Mouse (Mus musculus) liver, embryonic 12.5 days (tissue): ENCODE measurements around the gene Msi1. TPM values are rescaled to one million over a fixed set of nuclear protein-coding genes. Genes with fewer than 3 reads are reported as not detected.

Experiments
- ATAC-seq: fragments of 200-750 bp; cut with Nextera tagmentation; 2 replicates; pipeline ENCODE4 v1.8.0; 2017; ENCODE audit warnings: moderate number of reproducible peaks, mild to moderate bottlenecking, moderate library complexity
- H3K27ac ChIP-seq: fragments of 300-500 bp; sonication (generic); 2 replicates; pipeline ENCODE4 v1.5.1; 2016; ENCODE audit warnings: mild to moderate bottlenecking
- H3K27me3 ChIP-seq: fragments of 300-500 bp; sonication (generic); replicated peaks from 2 replicates; pipeline ENCODE4 v1.6.1; 2016; ENCODE audit warnings: mild to moderate bottlenecking, moderate library complexity
- H3K36me3 ChIP-seq: fragments of 300-500 bp; sonication (generic); 2 replicates; pipeline ENCODE4 v1.6.1; 2016; ENCODE audit warnings: mild to moderate bottlenecking, moderate library complexity
- H3K4me1 ChIP-seq: fragments of 300-500 bp; sonication (generic); 2 replicates; pipeline ENCODE4 v1.6.1; 2016
- H3K4me2 ChIP-seq: fragments of 300-500 bp; sonication (generic); 2 replicates; pipeline ENCODE4 v1.6.1; 2016; ENCODE audit warnings: mild to moderate bottlenecking, moderate library complexity
- H3K4me3 ChIP-seq: fragments of 300-500 bp; sonication (generic); 2 replicates; pipeline ENCODE4 v1.5.1; 2016; ENCODE audit warnings: mild to moderate bottlenecking, moderate library complexity
- H3K9ac ChIP-seq: fragments of 300-500 bp; sonication (generic); 2 replicates; pipeline ENCODE4 v1.6.1; 2016; ENCODE audit warnings: mild to moderate bottlenecking, moderate library complexity
- H3K9me3 ChIP-seq: fragments of 300-500 bp; sonication (generic); replicated peaks from 2 replicates; pipeline ENCODE4 v1.6.1; 2016; ENCODE audit warnings: mild to moderate bottlenecking, moderate library complexity
- WGBS: fragments of 180-500 bp; shearing (Covaris S2); methylation state at CpG from one replicate; pipeline ENCODE4 v1.1.7; 2016; ENCODE audit not compliant: insufficient replicate concordance; 5-methylcytosine and 5-hydroxymethylcytosine counted together
- polyA plus RNA-seq: library from polyadenylated mRNA; unstranded; fragments of >200 nt; fragmentation: Nextera tagmentation; extraction: Ambion mirVana; gene quantifications from 2 replicates; pipeline ENCODE4 v1.2.1, GENCODE M21; 2016

The Msi1 gene
- polyA plus RNA-seq, 1 experiment from 2014 or later = 2.5 TPM

DNA sequence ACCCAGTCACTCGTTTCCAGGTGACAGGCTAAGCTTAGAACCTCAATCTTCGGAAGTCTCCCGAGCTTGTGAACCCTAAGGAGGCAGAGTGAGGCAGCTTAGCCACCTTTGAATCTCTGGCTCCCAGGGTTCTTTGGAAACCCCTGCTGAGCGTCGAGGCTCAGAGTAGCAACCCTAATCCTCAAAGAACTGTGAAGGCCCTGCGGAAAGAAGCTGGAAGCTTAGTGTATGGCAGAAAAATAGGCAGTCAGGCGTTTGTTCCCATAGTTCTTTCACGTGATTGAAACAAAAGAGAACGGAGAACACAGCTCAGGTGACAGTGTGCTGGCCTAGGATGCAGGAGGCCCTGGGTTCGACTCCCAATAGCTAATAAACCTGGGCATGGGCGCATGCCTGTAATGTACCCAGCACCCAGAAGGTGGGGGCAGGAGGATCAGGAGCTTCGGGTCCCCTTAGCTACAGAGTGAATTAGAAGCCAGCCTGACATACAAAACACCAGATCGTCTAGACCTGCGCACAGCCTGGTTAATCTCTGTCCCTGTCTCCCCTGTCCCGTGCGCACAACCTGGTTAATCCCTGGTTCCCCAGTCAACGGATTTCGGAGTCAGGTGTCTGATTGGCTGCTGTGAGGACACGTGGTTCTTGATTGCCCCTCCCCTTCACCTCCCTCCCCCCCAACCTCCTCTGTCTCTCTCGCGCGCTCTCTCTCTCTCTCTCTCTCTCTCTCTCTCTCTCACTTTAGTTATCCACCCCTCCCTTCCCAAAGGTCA lies 46.1 kb downstream of the Msi1 start:
- H3K27ac ChIP-seq = no peak overlapping the region
- H3K36me3 ChIP-seq = peaks cover 7% of the 10 kb centered on the region
- WGBS = 15% methylated on average over 22 of the region's 22 CpGs
- peak overlapping the region; percentile 34 for H3K4me3 ChIP-seq
- H3K27me3 ChIP-seq = peaks cover 18% of the 10 kb centered on the region
- no peaks in the 10 kb centered on the region for H3K9me3 ChIP-seq
- peaks cover 40% of the 10 kb centered on the region for H3K4me1 ChIP-seq
- peak; percentile 70 for ATAC-seq
- peak overlapping the region; percentile 62 for H3K4me2 ChIP-seq
- H3K9ac ChIP-seq = peak overlapping the region; percentile 50

DNA sequence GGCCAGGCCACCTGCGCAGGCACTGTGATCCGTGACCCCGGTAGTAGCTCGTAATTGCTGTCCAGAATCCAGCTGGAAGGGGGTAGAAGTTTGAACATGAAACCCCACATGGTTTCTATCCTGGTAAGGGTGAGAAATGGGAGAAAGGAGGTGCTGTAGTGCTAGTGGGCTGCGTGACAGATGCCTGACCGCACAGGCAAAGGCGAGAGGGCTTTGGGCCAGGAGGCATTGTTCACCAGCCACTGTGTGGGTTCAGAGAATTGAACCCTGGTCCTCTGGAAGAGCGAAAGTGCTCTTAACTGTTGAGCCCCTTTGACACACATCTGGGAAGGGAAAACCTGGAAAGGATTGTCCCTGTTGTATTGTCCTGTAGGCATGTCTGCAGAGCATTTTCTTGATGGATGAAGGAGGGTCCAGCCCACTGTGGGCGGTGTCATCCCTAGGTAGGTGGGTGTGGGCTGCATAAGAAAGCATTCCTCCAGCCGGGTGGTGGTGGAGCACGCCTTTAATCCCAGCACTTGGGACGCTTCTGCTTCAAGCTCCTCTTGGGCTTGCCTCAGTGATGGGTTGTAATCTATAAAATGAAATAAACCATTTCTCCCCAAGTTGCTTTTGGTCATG lies 46.8 kb downstream of the Msi1 start:
- Histone ChIP-seq H3K4me1 (peaks cover 35% of the 10 kb centered on the region), H3K4me2 (peak overlapping the region; percentile 62), H3K9me3 (no peaks in the 10 kb centered on the region), H3K4me3 (peak overlapping the region; percentile 34), H3K36me3 (peaks cover 7% of the 10 kb centered on the region), H3K27ac (no peak overlapping the region), H3K27me3 (peaks cover 15% of the 10 kb centered on the region), H3K9ac (peak overlapping the region; percentile 50)
- ATAC-seq = peak; percentile 44
- WGBS = 30% methylated on average over 12 of the region's 12 CpGs

DNA sequence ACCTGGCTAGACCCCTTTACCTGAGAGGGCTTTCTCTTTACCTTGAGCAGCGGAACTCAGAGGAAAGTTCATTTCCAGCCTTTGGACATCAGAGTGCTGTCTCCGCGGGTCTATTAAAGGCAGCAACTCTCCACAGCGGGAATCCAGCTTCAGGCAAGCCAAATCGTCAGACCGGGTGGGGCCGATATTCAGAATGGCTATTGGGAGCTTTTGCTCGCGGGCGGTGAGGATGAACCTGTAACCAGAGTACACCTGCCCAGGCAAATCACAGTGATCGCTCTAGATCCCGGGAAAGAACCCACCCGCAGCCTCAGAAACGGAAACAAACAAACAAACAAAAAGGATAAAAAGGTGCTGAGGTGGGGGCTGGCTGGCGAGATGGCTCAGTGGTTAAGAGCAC lies 50.2 kb downstream of the Msi1 start:
- H3K9ac ChIP-seq = no peak overlapping the region
- H3K27ac ChIP-seq = no peak overlapping the region
- no peak for ATAC-seq
- peaks cover 13% of the 10 kb centered on the region for H3K36me3 ChIP-seq
- peaks cover 15% of the 10 kb centered on the region for H3K27me3 ChIP-seq
- H3K4me2 ChIP-seq = peak overlapping the region; percentile 58
- no peaks in the 10 kb centered on the region for H3K9me3 ChIP-seq
- 67% methylated on average over 15 of the region's 15 CpGs for WGBS
- no peak overlapping the region for H3K4me3 ChIP-seq
- H3K4me1 ChIP-seq = peaks cover 34% of the 10 kb centered on the region

DNA sequence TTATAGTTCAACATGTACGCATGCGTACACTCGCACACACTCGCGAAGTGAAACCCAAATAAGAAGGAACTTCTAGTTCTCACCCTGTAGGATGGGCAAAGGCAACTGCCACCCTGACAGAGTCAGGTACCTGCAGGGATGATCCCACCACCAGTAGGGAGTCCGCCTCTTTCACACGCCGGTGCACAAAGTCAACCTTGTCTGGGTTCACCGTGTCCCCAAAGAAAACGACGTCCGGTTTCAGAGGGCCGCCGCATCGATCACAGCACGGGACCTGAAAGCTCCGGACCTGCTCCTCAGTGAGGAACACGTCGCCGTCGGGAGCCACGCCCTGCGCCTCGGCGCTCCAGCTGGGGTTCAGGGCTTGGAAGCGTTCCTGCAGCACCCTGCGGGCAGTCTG lies 50.7 kb downstream of the Msi1 start:
- 32% methylated on average over 27 of the region's 27 CpGs for WGBS
- H3K27me3 ChIP-seq = peaks cover 10% of the 10 kb centered on the region; the same call in 1 of the 2 replicates
- peaks cover 38% of the 10 kb centered on the region for H3K4me1 ChIP-seq
- peak overlapping the region; percentile 46; the same call in 1 of the 2 replicates for H3K9ac ChIP-seq
- H3K4me2 ChIP-seq = peak overlapping the region; percentile 58
- no peak for ATAC-seq
- H3K4me3 ChIP-seq = peak overlapping the region; percentile 32
- no peaks in the 10 kb centered on the region for H3K9me3 ChIP-seq
- peaks cover 13% of the 10 kb centered on the region for H3K36me3 ChIP-seq
- H3K27ac ChIP-seq = no peak overlapping the region

DNA sequence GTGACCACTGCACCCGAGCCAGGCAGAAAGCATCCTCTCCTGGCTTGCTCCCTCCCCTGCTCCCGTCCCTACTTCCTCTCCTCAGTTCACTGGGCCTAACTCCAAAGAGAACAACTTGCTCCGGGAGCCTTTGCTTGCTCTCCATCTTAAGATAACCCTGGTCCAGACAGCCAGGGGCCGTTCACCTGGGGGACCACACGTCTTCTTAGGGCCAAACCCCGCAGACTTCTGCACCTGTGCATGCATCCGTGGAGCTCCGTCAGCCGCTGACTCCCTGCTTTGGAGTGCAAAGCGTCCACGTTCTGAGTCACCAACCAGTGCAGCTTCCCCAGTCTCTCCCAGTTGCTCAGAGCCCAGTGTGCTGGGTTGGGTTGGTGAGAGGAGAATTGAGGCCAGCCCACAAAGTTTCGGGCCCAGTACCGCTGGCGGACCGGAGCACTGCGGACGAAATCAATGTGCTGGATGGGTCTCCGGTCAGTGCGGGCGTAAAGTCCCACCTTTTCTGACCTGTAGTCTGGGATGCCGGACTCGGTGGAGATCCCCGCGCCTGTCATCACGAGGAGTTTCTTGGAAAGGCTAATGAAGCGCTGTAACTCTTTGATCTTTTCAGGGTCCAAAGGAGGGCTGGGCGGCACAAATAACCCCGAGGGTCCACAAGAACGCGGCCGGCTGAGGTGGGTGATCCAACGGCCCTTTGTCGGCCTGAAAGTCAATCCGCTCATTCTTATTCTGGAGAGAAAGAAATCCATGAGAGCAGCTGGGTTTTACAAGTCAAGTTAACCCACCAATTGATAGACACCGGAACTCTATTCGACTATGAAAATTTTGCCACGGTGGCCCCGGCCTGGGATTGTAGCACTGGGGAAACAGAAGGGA lies 53.2 kb downstream of the Msi1 start:
- H3K4me2 ChIP-seq = no peak overlapping the region
- H3K9ac ChIP-seq = no peak overlapping the region
- H3K27ac ChIP-seq = no peak overlapping the region
- no peak overlapping the region for H3K4me3 ChIP-seq
- peaks cover 27% of the 10 kb centered on the region for H3K4me1 ChIP-seq
- no peaks in the 10 kb centered on the region for H3K9me3 ChIP-seq
- ATAC-seq = no peak
- WGBS = 65% methylated on average over 38 of the region's 38 CpGs
- H3K36me3 ChIP-seq = peaks cover 13% of the 10 kb centered on the region
- 0 out of 2 replicates have a peak, but pooled peaks cover 7% of the 10 kb centered on the region for H3K27me3 ChIP-seq

DNA sequence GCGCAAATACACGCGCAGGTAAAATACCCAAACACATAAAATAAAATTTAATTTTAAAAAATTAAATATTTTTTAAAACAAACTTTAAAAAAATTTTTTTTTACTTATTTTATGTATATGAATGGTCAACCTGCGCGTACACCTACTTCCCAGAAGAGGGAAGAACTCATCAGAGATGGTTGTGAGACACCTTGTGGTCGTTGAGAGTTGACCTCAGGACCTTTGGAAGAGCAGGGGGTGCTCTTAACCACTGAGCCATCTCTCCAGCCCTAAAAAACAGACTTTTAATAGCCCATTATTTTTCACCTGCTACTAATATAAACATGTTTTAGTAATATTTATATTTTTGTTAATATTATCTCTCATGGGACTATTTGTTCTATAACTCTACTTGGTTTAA lies 54.0 kb downstream of the Msi1 start:
- Histone ChIP-seq H3K4me2 (peak overlapping the region; percentile 79; the same call in 1 of the 2 replicates), H3K27ac (no peak overlapping the region), H3K9ac (no peak overlapping the region), H3K9me3 (no peaks in the 10 kb centered on the region), H3K36me3 (peaks cover 13% of the 10 kb centered on the region), H3K4me1 (peaks cover 28% of the 10 kb centered on the region), H3K27me3 (0 out of 2 replicates have a peak, but pooled peaks cover 7% of the 10 kb centered on the region), H3K4me3 (no peak overlapping the region)
- 50% methylated on average over 6 of the region's 6 CpGs for WGBS
- no peak for ATAC-seq

DNA sequence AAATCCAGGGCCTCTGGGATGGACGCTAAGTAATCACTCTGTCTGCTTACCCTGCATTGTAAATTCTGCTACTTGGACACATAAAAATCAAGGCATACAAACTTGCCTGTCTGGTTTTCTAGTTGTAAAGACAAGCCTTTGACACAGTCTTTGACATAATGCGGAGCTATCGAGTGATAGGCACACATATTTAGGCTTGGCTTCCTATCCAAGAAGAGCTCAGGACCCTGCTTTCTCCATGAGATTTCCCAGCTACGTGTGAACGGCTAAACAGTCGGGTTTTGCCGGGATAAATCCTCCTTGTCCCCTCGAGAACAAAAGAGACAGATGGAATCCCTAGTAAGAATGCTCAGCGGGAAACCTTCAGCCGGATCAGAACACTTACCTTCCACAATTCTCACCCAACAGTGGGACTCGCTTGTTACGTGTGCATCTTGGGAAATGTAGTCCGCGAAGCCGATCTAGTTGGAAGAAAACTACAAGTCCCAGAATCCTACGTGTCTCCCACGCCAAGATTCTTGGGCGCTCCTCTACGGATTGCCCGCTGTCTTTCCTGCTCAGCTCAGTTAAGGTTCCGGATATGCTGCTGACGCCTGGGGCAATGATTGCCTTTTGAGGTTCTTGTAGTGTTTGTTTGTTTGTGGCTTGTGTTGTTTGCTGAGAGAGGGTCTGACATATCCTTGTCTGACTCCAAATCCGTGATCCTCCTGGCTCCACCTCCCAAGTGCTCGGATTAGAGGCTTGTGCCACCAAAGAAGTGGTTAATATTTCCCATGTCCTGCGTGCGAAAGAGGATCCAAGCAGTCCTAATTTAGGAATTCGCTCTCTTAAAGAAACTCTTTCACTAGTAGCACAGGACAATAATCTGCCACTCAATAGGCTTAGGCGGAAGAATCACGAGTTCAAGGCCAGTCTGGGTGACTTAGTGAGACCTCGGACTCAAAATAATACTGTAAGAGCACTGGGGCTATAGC lies 54.8 kb downstream of the Msi1 start, which contains the start of gene Sirt4:
Gene Sirt4 (minus strand): TSS at position 779 of the 974 bp plus-strand sequence.
- Histone ChIP-seq H3K9ac (peak within 1 kb of the TSS; percentile 72), H3K27ac (peak within 1 kb of the TSS; percentile 64), H3K36me3 (peaks cover 13% of the 10 kb centered on the region), H3K4me3 (peak within 1 kb of the TSS; percentile 57), H3K27me3 (0 out of 2 replicates have a peak, but pooled peaks cover 7% of the 10 kb centered on the region), H3K9me3 (no peaks in the 10 kb centered on the region), H3K4me2 (peak within 1 kb of the TSS; percentile 79), H3K4me1 (peaks cover 35% of the 10 kb centered on the region)
- 6% methylated on average over 30 of the region's 30 CpGs for WGBS
- peak; percentile 86 for ATAC-seq

DNA sequence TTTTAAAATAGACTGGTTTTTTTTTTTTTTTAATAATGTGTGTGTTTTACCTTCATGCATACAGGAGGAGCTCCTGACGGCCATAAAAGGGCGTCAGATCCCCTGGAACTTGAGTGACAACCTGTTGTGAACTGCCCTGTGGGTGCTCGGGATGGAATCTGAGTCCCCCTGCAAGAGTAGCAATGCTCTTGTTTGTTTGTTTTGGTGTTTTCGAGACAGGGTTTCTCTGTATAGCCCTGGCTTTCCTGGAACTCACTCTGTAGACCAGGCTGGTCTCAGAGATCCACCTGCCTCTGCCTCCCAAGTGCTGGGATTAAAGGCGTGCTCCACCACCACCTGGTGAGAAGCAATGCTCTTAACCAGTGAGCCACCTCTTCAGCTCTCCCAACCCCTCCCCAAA lies 55.6 kb downstream of the Msi1 start:
- peak overlapping the region; percentile 72 for H3K9ac ChIP-seq
- peak overlapping the region; percentile 49; the same call in 1 of the 2 replicates for H3K27ac ChIP-seq
- 0 out of 2 replicates have a peak, but pooled peaks cover 7% of the 10 kb centered on the region for H3K27me3 ChIP-seq
- no peak for ATAC-seq
- H3K9me3 ChIP-seq = no peaks in the 10 kb centered on the region
- peaks cover 33% of the 10 kb centered on the region for H3K4me1 ChIP-seq
- H3K4me2 ChIP-seq = peak overlapping the region; percentile 79
- WGBS = 58% methylated on average over 5 of the region's 5 CpGs
- peak overlapping the region; percentile 57 for H3K4me3 ChIP-seq
- 0 out of 2 replicates have a peak, but pooled peaks cover 6% of the 10 kb centered on the region for H3K36me3 ChIP-seq

DNA sequence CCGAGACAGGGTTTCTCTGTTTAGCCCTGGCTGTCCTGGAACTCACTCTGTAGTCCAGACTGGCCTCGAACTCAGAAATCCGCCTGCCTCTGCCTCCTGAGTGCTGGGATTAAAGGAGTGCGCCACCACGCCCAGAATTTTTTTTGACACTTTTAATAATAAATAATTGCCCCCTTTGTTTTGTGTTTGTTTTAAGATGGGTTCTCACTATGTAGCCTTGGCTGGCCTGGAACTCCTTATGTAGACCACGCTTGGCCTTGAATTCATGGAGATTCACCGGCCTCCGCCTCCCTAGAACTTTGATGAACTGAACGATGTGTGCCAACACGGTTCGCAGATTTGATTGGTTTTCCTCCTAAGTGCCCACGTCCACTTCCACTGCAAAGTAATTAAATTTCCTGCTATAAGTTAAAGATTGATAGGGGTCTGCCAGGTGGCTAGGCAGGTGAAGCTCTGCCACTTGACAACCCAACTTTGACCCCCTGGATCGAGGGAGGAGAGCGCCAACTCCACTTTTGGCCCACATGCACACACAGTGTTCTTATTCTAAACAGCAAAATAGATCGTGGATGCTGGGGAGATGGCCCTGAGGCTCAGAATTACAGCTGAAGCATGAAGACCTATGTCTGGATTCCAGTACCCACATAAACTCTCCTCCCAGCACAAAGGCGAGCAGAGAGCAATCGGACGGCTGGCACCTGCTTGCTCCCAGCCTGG lies 56.2 kb downstream of the Msi1 start:
- H3K9me3 ChIP-seq = no peaks in the 10 kb centered on the region
- 85% methylated on average over 18 of the region's 18 CpGs for WGBS
- 0 out of 2 replicates have a peak, but pooled peaks cover 6% of the 10 kb centered on the region for H3K36me3 ChIP-seq
- no peak for ATAC-seq
- H3K27ac ChIP-seq = no peak overlapping the region
- 0 out of 2 replicates have a peak, but pooled peaks cover 7% of the 10 kb centered on the region for H3K27me3 ChIP-seq
- no peak overlapping the region for H3K9ac ChIP-seq
- H3K4me2 ChIP-seq = no peak overlapping the region
- peaks cover 30% of the 10 kb centered on the region for H3K4me1 ChIP-seq
- H3K4me3 ChIP-seq = no peak overlapping the region

DNA sequence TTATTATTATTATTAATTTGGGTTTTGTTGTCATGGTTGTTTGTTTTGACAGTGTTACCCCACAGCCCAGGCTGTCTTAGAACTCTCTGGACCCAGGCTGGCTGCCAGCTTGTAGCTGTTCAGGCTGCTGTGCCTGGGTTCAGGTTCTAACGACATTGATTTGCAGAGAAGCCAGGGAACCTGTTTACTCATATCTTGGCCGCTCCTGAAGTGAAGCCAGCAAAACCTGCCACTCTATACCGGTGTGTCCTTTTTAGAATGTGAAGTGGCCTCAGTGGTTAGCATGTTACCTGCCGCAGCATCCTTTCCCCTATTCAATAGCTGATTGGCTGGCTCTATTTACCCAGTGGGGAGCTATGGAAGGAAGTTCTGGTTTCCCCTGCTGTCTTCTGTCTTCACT lies 57.3 kb downstream of the Msi1 start:
- peak overlapping the region; percentile 39; the same call in 1 of the 2 replicates for H3K9ac ChIP-seq
- ATAC-seq = no peak
- 48% methylated on average over 4 of the region's 4 CpGs for WGBS

More for the DNA sequence above, 57.3 kb downstream of the Msi1 start:
- Histone ChIP-seq H3K9me3 (no peaks in the 10 kb centered on the region), H3K4me1 (peaks cover 41% of the 10 kb centered on the region), H3K4me2 (no peak overlapping the region), H3K36me3 (0 out of 2 replicates have a peak, but pooled peaks cover 6% of the 10 kb centered on the region), H3K27ac (no peak overlapping the region), H3K27me3 (0 out of 2 replicates have a peak, but pooled peaks cover 7% of the 10 kb centered on the region), H3K4me3 (no peak overlapping the region)
